Mouse (Mus musculus): Measurements from ENCODE around the gene Snx5.

GRCm38 (mm10) chr2:144274741-144275140 lies 4.0 kb upstream of the Snx5 start:
- TF ChIP-seq CTCF (IDR thresholded peaks at IDR 0.05; ENCODE audit: borderline replicate concordance, insufficient read depth, low read length) (no peak), POLR2A (IDR thresholded peaks at IDR 0.05; ENCODE audit: low read depth, low read length) (no peak)

Data from embryonic fibroblast, embryonic 13.5 days (primary cell).